7 mouse cellular contexts compared by ENCODE assay signal in the genomic region with DNA sequence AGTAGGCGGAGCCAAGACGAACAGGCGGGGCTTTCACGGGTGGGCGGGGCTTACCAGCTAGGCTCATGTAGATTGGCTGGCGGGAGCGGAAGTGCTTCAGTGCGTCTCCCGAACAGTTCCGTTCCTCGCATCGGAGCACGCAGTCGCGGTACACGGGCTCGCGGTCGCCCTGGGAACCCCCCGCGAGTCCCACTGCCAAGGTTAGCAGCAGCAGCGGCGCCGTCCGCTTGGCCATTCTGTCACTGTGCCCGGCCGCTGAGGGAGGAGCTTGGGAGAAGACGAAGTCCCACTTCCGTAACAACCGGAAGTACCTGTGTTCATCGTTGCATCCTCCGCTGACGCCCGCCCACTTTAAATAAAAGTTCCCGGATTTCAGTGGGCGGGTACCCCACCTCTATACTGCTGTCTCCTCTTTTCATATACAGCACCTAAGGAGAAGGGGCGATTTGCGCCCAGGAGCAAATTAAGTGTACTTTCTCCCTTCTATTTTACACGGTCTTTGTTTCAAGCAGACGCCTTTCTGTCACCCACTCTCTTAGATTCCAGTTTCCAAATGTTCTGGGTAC. TPM values are rescaled to one million over a fixed set of nuclear protein-coding genes. Genes with fewer than 3 reads are reported as not detected.
DNase-seq lines count a peak whose midpoint lies in the region; ATAC-seq lines count a peak whose summit lies in the region.

A gene (minus strand): TSS at position 330 of the 566 bp plus-strand sequence.

- H3K36me3 ChIP-seq in embryonic facial prominence, embryonic 12.5 days: no peaks in the 10 kb centered on the region
- H3K36me3 ChIP-seq in limb, embryonic 13.5 days: peaks cover 6% of the 10 kb centered on the region; the same call in 1 of the 2 replicates
- no peaks in the 10 kb centered on the region for H3K36me3 ChIP-seq in midbrain, embryonic 16.5 days (ENCODE audit: control insufficient read depth, insufficient read depth, low read length)

- WGBS in embryonic facial prominence, embryonic 12.5 days: 1% methylated on average over 40 of the region's 40 CpGs
- under 1% methylated on average over 40 of the region's 40 CpGs for WGBS in limb, embryonic 13.5 days
- WGBS in midbrain, embryonic 16.5 days: under 1% methylated on average over 40 of the region's 40 CpGs

- H3K4me2 ChIP-seq in embryonic facial prominence, embryonic 12.5 days (replicated peaks): peak within 1 kb of the TSS; percentile 70
- H3K4me2 ChIP-seq in limb, embryonic 13.5 days (replicated peaks): peak within 1 kb of the TSS; percentile 76
- peak within 1 kb of the TSS; percentile 65 for H3K4me2 ChIP-seq in midbrain, embryonic 16.5 days (ENCODE audit: low read length)

- peak within 1 kb of the TSS; percentile 96 for H3K27ac ChIP-seq in embryonic facial prominence, embryonic 12.5 days
- peak within 1 kb of the TSS; percentile 96 for H3K27ac ChIP-seq in limb, embryonic 13.5 days
- H3K27ac ChIP-seq in midbrain, embryonic 16.5 days (ENCODE audit: low read length): peak within 1 kb of the TSS; percentile 93

- peak within 1 kb of the TSS; percentile 44 for H3K9ac ChIP-seq in embryonic facial prominence, embryonic 12.5 days
- H3K9ac ChIP-seq in limb, embryonic 13.5 days: peak within 1 kb of the TSS; percentile 75
- H3K9ac ChIP-seq in midbrain, embryonic 16.5 days (ENCODE audit: low read depth, low read length): peak within 1 kb of the TSS; percentile 72

- no peaks in the 10 kb centered on the region for H3K27me3 ChIP-seq in embryonic facial prominence, embryonic 12.5 days
- H3K27me3 ChIP-seq in limb, embryonic 13.5 days: peaks cover 8% of the 10 kb centered on the region; the same call in 1 of the 2 replicates
- no peaks in the 10 kb centered on the region for H3K27me3 ChIP-seq in midbrain, embryonic 16.5 days (ENCODE audit: control insufficient read depth, insufficient read depth, low read depth, low read length)

- H3K4me1 ChIP-seq in embryonic facial prominence, embryonic 12.5 days: 0 out of 2 replicates have a peak, but pooled peaks cover 4% of the 10 kb centered on the region
- peaks cover 11% of the 10 kb centered on the region for H3K4me1 ChIP-seq in limb, embryonic 13.5 days
- H3K4me1 ChIP-seq in midbrain, embryonic 16.5 days (ENCODE audit: control insufficient read depth, insufficient read depth, low read length): peaks cover 8% of the 10 kb centered on the region; the same call in 1 of the 2 replicates

- peak; percentile 83 for ATAC-seq in embryonic facial prominence, embryonic 12.5 days (ENCODE audit: insufficient number of reproducible peaks, insufficient read depth, low FRiP score, low TSS enrichment)
- ATAC-seq in limb, embryonic 13.5 days (ENCODE audit: low FRiP score, low read depth): peak; percentile 91
- peak; percentile 94 for ATAC-seq in midbrain, embryonic 16.5 days

- no peaks in the 10 kb centered on the region for H3K9me3 ChIP-seq in embryonic facial prominence, embryonic 12.5 days
- H3K9me3 ChIP-seq in limb, embryonic 13.5 days: no peaks in the 10 kb centered on the region
- no peaks in the 10 kb centered on the region for H3K9me3 ChIP-seq in midbrain, embryonic 16.5 days (replicated peaks; ENCODE audit: control insufficient read depth, low read length, poor library complexity, severe bottlenecking)

- H3K4me3 ChIP-seq in embryonic facial prominence, embryonic 12.5 days: peak within 1 kb of the TSS; percentile 67
- peak within 1 kb of the TSS; percentile 70 for H3K4me3 ChIP-seq in limb, embryonic 13.5 days
- H3K4me3 ChIP-seq in midbrain, embryonic 16.5 days (ENCODE audit: low read depth, low read length): peak within 1 kb of the TSS; percentile 56

- DNase-seq in adrenal gland, postnatal 25 days: peak; percentile 83
- DNase-seq in heart, adult 18-20 months: peak; percentile 92
- peak; percentile 89 to 91 for DNase-seq in kidney, adult 8-10 months
- DNase-seq in spleen, postnatal 10 days (ENCODE audit: low spot score in 2 of 2): peak; percentile 86 to 89

RNA-seq across cellular contexts. Expression of the gene that starts here (rescaled TPM):
- total RNA-seq in adrenal gland, postnatal 25 days (2021): 3.6 and 6.5 TPM in 2 replicates
- polyA plus RNA-seq in embryonic facial prominence, embryonic 12.5 days (2016; fragmentation: Nextera tagmentation; extraction: Ambion mirVana): 9.8 and 10.4 TPM in 2 replicates
- 1 to 10 TPM; 8.1 to 9.1 TPM for total RNA-seq in heart, adult 18-20 months (2021)
- 10.4 and 12.4 TPM in 2 replicates for polyA plus RNA-seq in limb, embryonic 13.5 days (2015; fragmentation: Nextera tagmentation; extraction: Ambion mirVana)
- 7.4 and 8.6 TPM in 2 replicates for polyA plus RNA-seq in midbrain, embryonic 16.5 days (2015; fragmentation: Nextera tagmentation; extraction: Ambion mirVana)

Comparison
In these comparisons a context has a peak if more than half of its experiments do, and no peak if none do; other contexts are left out.
1. Peak in every context shown above with its lines: DNase-seq, ATAC-seq, H3K4me3 ChIP-seq and H3K27ac ChIP-seq.